Mouse (Mus musculus) CD8-positive naive resting alpha-beta T cell, adult 2 months (primary cell): ENCODE results near the gene Uhrf1bp1.
"Not testable (repeated sequence)": the region's sequence is repeated elsewhere in the genome, so short reads cannot be mapped to it uniquely, and the experiment has no call there.

Experiments
- DNase-seq, 2 experiments: peaks; one replicate each; pipeline ENCODE4 v3.0.0; 2022; ENCODE audit warnings: low read depth in 2 of 2, low spot score in 2 of 2

Uhrf1bp1 gene

GRCm38 (mm10) chr17:27856265-27856797 lies at the start of gene Uhrf1bp1:
Gene Uhrf1bp1 (plus strand): TSS chr17:27856441.
- DNase-seq, result peak; percentile 51 to 70

DNA sequence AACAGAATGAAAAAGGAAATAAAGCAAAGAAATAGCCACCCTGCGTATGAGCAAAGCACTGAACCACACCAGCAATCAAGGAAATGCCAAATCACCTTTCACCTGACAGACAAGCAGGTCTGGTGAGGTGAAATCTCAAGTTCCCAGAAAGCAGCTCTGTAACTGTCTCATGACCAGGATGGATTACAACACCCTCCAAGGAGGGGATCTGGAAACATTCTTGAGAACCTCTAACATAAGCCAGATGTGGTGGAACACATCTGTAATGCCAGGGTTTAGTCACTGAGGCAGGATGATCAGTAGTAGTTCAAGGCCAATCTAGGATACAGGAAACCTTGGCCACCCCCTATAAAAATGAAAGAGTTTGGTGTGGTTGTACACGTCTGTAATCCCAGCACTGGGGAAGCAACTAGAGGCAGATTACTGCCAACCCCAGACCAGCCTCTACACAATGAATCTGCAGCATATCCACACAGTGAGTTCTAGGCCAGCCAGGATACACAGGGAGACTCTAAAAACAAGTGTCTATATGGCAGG lies 48.6 kb upstream of the Uhrf1bp1 start:
- no peak for DNase-seq

GRCm38 (mm10) chr17:27810569-27811331 lies 45.5 kb upstream of the Uhrf1bp1 start:
- no peak for DNase-seq

DNA sequence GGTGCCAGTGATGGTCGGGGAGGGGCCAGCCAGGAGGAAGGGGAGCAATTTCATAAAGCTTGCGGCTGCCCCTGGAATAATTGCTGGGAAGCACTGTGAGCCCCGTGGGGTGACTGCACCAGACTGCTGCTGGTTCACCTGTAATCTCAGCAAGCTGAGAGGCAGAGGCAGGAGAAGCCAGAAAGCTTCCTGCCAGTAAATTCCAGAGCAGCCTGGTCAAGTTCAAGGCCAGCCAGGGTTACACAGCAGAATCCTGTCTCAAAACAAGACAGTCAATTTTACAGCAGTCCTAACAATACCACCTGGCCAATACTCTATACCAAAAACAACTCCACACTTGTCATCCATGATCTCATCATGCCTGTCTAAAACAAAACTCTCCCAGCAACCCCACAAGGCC lies 44.3 kb upstream of the Uhrf1bp1 start:
- no peak for DNase-seq

- peak; percentile 31 to 56 for DNase-seq
These were observed 41.6 kb upstream of the Uhrf1bp1 start for GRCm38 (mm10) chr17:27814606-27815005.

GRCm38 (mm10) chr17:27819011-27819410 lies 37.2 kb upstream of the Uhrf1bp1 start:
- DNase-seq, result no peak

- peak in 1 of 2 experiments; percentile 14 for DNase-seq
These were observed 36.7 kb upstream of the Uhrf1bp1 start for GRCm38 (mm10) chr17:27819521-27819970.

DNA sequence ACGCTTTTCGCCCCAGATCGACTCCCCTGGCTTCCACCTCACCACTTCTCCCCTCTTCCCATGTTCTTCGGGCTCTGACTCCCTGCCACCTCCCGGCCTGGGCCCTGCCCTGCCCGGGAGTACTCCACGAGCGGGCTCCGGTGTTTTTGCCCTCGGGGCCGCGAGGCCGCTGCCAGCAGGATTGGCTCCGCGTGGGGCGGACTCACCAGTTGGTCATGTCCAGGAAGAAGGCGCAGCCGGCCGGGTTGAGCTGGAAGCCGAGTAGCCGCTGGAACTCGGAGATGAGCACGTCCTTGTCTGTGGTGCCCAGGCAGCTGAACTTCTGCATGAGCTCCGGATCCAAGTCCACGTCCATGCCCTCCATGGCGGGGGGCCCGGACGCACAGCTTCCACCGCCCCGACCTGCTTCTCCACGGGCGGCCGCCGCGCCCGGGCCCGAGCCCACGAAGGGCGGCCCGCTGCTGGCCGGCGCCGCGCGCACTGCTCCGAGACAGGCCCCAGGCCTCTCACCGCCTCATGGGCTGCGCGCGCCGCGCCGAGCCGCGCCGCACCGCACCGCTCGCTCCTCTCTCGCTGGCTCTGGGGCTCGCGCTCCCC lies 36.2 kb upstream of the Uhrf1bp1 start:
- DNase-seq, result peak; percentile 51 to 58

GRCm38 (mm10) chr17:27820568-27821406 lies 35.5 kb upstream of the Uhrf1bp1 start, which contains the start of gene D17Wsu92e:
Gene D17Wsu92e (minus strand): TSS chr17:27820648.
- peak; percentile 99 for DNase-seq

DNA sequence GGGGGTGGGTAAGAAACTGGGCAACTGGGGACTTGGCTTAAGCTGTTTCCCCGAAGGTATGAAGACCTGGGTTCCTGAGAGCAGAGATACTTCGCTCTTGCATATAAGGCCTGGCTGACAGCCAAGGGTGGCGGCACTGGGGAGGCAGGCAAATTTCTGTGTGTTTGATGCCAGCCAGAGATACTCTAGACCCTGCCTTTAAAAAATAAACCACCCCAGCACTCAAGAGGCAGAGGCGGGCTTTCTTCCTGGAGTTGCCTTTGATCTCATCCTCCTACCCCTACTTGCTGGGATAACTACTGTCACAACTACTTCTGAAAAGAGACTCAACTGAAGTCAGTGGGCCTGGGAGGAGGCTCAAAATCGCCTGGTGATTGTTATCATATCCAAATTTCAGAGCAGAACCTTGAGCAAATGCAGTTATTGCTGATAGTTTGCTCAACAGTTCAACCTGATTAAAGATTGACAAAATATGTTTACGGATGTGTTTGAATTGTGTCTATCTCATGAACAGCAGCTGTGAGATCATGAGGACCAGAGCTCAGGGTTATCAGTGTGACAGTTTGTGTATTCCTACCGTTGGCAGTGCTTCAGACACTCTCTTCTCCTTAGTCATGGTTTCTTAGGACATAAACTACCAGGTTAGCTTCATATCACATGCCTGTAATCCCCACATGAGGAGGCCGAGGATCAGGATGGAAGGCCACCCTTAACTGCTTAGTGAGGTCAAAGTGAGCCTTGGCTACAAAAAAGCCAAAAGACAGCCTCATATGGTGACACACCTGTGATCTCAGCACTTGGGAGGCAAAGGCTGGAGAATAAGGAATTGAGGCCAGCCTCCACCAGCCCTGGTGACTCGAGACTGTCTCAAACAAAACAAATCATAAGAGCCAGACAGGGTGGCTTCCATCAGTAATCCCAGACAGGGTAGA lies 34.6 kb upstream of the Uhrf1bp1 start:
- peak in 1 of 2 experiments; percentile 18 for DNase-seq

DNA sequence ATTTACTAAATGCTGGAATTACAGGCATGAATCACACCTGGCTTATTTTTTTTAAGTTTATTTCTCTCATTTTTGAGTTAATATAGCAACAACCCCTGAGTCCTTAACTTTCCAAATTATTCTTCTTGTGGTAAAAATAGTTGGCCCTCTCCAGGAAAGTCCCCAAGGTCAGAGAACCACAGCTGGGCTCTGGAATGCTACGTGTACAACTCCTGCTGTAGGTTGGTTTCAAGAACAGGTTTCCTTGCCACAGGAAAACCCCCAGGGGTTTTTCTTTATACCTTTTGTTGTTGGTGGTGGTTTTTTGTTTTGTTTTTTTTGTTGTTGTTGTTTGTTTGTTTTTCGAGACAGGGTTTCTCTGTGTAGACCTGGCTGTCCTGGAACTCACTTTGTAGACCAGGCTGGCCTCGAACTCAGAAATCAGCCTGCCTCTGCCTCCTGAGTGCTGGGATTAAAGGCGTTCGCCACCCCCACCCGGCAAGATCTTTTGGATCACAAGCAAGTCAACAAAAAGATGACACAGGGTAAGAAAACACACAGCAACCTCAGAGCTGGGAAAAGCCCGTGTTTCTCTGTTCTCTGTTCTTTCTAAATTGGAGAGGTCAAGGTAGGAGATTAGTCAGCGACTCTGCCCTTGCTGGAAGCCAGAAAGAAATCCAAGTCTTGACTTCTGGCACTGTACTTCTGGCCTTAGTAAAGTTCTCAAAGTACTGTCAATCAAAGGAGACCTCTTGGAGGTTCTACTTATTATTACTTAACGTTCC lies 32.9 kb upstream of the Uhrf1bp1 start:
- no peak for DNase-seq

DNA sequence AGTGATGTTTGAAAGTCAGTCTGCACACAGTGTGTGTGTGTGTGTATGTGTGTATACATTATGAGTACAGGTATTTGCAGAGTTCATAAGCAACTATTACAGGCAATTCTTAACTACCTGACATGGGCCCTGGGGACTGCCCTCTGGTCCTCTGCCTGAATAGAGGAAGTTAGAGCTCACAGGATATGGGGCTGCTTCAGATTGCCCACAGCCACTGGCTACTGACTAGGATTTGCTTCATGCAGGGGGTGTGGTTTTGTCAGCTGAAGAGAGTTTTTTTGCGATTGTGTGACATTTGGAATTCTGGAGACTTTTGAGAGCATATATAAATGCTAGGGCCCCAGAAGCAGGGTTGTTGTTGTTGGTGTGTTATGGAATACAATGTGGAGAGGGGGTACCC lies 31.3 kb upstream of the Uhrf1bp1 start:
- DNase-seq, result no peak

- DNase-seq, result no peak
These were observed 30.7 kb upstream of the Uhrf1bp1 start for GRCm38 (mm10) chr17:27825539-27825938.

GRCm38 (mm10) chr17:27825984-27826905 lies 30.0 kb upstream of the Uhrf1bp1 start:
- peak; percentile 80 for DNase-seq

DNA sequence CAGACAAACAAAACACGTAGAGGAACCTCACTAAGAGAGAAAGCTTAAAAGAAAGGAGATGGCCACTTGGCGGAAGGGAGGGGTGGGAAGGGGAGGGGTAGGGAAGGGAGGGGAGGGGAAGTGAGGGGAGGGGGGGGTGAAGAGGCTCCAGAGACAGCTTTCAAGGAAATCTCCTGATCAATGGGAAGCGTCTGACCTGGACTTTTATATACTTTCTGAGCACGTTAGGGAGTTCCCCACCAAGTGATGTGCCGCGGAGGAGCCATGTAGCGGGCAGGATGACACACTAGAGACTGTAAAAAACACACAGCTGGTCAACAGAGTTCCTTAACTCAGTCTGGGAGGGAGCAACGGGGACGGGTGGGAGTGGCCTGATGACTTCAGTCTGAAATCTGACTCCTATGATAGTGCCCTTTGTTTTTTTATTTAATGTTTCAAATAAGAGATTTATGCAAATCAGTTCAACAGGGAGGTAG lies 29.3 kb upstream of the Uhrf1bp1 start:
- DNase-seq, result peak; percentile 32 to 44

GRCm38 (mm10) chr17:27827511-27827910 lies 28.7 kb upstream of the Uhrf1bp1 start:
- no peak for DNase-seq

DNA sequence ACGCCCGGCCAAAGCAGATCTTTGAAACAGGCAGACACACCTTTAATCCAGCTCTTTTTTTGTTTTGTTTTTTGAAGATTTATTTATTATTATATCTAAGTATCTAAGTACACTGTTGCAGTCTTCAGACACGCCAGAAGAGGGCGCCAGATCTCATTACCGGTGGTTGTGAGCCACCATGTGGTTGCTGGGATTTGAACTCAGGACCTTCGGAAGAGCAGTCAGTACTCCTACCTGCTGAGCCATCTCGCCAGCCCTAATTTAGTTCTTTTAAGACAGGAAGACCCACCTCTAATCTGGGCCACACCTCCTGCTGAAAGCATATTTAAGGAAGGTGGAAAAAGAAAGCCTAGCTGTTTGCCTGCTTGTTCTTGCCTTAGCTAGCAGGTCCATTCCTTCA lies 25.8 kb upstream of the Uhrf1bp1 start:
- DNase-seq, result no peak

DNA sequence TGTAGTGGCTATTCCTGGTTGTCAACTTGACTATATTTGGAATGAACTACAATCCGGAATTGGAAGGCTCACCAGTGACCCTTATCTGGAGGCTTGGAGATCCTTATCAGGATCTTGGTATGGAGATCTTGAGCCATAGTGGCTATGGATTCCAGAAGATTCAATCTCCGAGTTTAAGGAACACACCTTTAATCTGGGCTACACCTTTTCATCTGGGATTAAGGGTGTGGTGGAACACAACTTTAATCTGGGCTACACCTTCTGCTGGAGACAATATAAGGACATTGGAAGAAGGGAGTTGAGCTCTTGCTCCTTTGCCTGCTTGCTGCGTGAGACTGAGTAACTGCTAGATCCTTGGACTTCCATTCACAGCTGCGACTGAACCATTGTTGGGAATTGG lies 18.4 kb upstream of the Uhrf1bp1 start, which contains the start of gene Snrpc:
Gene Snrpc, plus strand, starts transcription at position 301 of the 400 bp plus-strand sequence.
- DNase-seq, result not testable (repeated sequence)
